Mouse (Mus musculus) macrophage (primary cell): ENCODE measurements around the gene Rsph1. TPM values are rescaled to one million over a fixed set of nuclear protein-coding genes. Genes with fewer than 3 reads are reported as not detected.
A peak's percentile ranks its signal among the peaks of the same experiment; 100 is the strongest.

Experiments
- H3K27ac ChIP-seq: fragments of 350-480 bp; formaldehyde crosslinking; 2 replicates; pipeline ENCODE4 v1.9.0; 2021
- H3K36me3 ChIP-seq: fragments of 350-480 bp; formaldehyde crosslinking; 2 replicates; pipeline ENCODE4 v1.9.0; 2021; ENCODE audit errors: inconsistent target
- H3K4me3 ChIP-seq: fragments of 350-480 bp; formaldehyde crosslinking; 2 replicates; pipeline ENCODE4 v1.9.0; 2021; ENCODE audit errors: inconsistent target
- H3K79me2 ChIP-seq: fragments of 350-480 bp; formaldehyde crosslinking; 2 replicates; pipeline ENCODE4 v1.9.0; 2021; ENCODE audit errors: inconsistent target
- WGBS: methylation state at CpG from one replicate; pipeline ENCODE4 v1.1.7; 2026; ENCODE audit warnings: inconsistent platforms; ENCODE audit not compliant: missing documents; 5-methylcytosine and 5-hydroxymethylcytosine counted together
- polyA plus RNA-seq: library from polyadenylated mRNA; stranded (reverse); fragments of 250-400 nt; gene quantifications from 3 replicates; pipeline ENCODE4 v1.2.4, GENCODE M21; 2018; ENCODE audit warnings: inconsistent platforms
- total RNA-seq, 78 experiments: library from RNA; depleted of rRNA; stranded (reverse); fragments of 250-400 nt; gene quantifications; 1 replicate in 9 of 78; 2 replicates in 24 of 78; 3 replicates in 43 of 78; 4 replicates in 2 of 78; pipeline ENCODE4 v1.2.4; 2018; ENCODE audit warnings: inconsistent platforms in 56 of 78

The Rsph1 gene
- total RNA-seq (2018; cell fraction: chromatin; rRNA removed): not detected
- under 1 TPM in 16 of 26 experiments, not detected in 10; 0.14 to 0.65 (median 0.35) TPM for total RNA-seq (2018; cell fraction: cytosol; rRNA removed)
- total RNA-seq (2018; cell fraction: nucleus; rRNA removed): not detected
- polyA plus RNA-seq: 0.33 to 0.92 TPM (median 0.59 TPM) in 3 replicates

DNA sequence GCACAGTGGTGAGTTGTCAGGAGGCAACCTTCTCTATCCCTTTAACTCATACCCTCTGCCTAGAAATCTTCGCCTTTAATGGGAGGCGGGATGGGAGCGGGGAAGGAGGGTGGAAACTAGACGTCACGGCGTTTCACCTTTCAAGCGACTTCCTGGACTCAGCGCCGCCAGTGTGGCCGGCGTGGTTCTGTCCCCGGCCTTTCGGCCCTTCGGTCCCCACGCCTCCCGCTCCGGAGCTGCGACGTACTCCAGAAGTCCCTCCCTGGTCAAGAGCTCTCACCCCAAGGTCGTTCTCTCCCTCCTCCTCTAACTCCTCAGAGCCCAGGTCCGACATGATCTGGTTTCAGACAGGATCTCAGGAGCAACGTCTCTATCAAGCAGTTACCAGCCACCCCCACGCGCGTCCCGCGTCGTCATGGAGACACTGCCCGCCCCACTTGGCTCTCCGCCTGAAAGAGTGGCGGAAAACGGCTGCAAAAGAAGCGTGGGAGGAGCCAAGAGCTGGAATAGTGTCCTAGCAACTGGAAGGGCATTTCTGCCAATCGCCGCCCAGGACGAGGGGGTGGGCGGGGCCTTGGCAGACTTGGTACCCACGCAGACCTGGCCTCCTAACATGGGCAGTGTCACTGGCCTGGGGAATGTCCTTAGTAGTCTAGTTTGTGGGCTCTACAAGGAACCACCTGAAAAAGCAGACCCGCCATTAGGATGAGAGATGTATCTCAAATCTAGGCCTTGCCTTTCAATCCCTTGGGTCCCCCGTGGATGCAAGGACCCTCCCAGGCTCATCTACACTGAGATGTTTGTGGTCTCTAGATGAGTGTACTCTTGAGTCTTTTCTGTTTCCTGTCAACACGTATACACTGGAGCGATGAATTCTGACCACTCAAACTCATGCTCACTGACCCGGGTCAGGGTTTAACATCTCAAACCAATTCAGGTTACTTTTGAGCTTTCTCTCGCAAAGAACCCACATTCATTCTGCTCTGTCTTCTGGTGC is at the start of gene Rsph1:
TSS of gene Rsph1 (minus strand) at position 462 of the 997 bp plus-strand sequence.
- WGBS: 14% methylated on average over 44 of the region's 44 CpGs
- H3K79me2 ChIP-seq: no peaks in the 10 kb centered on the region
- no peaks in the 10 kb centered on the region for H3K36me3 ChIP-seq
- H3K4me3 ChIP-seq: peak within 1 kb of the TSS; percentile 12; the same call in 1 of the 2 replicates
- H3K27ac ChIP-seq: no peak within 1 kb of the TSS

DNA sequence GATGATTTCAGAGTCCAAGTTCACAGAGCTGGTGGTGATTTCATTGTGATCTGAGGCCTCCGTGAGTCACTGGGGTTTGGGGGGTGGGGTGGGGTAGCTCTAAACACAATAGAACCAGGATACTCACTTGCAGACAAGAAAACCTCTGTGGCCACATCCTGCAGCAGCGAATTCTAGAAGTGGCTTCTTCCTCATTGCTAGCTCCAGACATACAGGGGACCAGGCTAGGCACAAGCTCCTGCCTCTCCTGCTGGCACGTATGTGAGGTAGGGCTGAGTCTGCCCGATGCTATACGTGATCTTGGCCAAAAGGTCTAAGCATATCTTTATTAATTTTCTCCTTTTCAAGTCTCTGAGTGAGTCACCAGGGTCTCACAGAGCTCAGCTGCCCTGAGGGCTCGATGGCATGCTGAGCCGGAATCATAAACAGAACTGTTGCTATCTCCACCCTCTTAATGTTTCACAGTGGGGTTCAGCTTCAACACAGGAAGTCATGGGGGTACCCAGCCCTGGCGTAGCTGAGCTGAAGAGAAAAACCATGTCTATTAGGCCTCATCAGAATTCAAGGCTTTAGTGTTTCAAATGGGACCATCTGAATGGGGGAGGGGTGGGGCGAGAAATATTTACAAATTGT is 49.2 kb upstream of the Rsph1 start:
- Histone ChIP-seq H3K79me2 (no peaks in the 10 kb centered on the region), H3K36me3 (peaks cover 9% of the 10 kb centered on the region; the same call in 1 of the 2 replicates), H3K4me3 (no peak overlapping the region), H3K27ac (no peak overlapping the region)
- 55% methylated on average over 9 of the region's 9 CpGs for WGBS

DNA sequence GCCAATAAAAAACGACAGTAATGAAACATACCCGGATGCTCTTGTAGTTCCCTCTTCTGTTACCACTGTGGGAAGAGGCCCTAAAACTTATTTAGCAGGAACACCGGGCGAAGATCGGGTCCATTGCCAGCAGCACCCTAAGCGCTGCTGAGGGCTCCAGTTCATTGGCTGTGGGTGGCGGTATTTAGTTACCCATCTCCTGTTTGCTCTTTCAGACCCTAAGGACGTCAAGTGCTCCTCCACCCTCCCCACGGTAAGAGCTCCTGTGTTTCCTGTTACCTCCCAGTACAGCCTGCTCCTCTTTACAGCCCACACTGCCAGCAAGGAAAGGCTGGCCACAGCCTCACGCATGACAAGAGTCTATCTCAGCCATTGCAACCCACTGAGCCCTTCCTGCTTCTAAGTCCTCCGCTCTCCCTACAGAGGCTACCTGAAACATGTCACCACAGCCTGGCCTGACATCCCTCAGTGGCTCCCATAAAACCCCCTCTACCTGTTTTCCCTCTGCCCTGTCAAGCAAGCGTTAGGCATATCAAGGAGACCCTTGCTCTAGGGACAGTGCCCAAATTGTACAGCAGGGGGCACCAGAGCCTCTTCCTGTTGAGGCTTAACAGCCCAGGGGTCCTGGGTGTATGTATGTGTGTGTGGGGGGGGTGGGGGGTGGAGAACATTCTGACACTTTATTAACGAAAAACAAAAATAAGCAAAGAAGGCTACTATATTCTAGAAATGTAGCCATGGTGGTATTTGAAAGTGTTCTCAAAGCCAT is 48.5 kb upstream of the Rsph1 start:
- H3K4me3 ChIP-seq: no peak overlapping the region
- 0 out of 2 replicates have a peak overlapping the region, but pooled peaks have one; percentile 1 for H3K27ac ChIP-seq

DNA sequence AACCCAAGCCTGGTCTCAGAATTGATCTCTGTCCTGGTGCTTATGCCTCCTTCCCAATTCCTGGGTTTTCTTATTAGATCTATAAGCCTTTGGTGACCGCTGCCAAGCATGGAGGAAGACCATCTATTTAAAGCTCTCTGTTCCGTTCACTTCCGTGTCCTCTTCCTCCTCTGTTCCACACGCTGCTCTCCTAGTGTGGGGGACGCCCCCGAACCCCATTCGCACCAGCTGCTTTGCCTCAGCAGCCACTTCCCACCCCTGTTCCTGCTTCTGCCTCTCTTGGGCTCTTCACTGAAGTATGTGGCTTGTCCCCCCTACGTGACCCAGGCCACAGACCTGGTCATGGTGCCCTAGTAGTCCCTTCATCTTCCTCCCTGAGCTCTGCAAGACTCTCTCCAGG is 47.0 kb upstream of the Rsph1 start:
- no peak overlapping the region for H3K27ac ChIP-seq
- H3K79me2 ChIP-seq: no peaks in the 10 kb centered on the region
- WGBS: 96% methylated on average over 8 of the region's 8 CpGs
- peaks cover 12% of the 10 kb centered on the region for H3K36me3 ChIP-seq
- H3K4me3 ChIP-seq: no peak overlapping the region

More for the DNA sequence above, 48.5 kb upstream of the Rsph1 start:
- H3K36me3 ChIP-seq: peaks cover 12% of the 10 kb centered on the region
- H3K79me2 ChIP-seq: no peaks in the 10 kb centered on the region
- 72% methylated on average over 12 of the region's 13 CpGs for WGBS

DNA sequence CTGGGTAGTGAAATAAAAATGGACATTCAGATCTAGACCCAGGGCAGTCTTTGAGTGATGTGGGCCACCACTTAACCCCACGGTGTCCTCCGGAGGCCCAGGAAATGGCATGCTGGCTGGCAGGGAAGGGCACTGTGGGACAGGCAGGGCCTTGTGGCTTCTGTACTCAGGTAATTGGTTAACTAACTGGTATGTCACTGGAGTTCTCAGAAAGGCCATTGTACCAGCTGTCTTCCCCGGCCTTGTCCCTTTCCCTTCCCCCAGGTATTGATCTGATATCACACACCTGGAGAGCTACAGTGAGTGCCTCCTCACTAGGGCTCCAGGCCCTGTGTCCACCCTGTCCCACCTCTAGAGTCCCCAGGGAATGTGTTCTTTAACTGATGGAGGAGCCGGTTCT is 46.2 kb upstream of the Rsph1 start:
- no peaks in the 10 kb centered on the region for H3K79me2 ChIP-seq
- peaks cover 12% of the 10 kb centered on the region for H3K36me3 ChIP-seq
- WGBS: 93% methylated on average over 4 of the region's 4 CpGs
- no peak overlapping the region for H3K27ac ChIP-seq
- no peak overlapping the region for H3K4me3 ChIP-seq

DNA sequence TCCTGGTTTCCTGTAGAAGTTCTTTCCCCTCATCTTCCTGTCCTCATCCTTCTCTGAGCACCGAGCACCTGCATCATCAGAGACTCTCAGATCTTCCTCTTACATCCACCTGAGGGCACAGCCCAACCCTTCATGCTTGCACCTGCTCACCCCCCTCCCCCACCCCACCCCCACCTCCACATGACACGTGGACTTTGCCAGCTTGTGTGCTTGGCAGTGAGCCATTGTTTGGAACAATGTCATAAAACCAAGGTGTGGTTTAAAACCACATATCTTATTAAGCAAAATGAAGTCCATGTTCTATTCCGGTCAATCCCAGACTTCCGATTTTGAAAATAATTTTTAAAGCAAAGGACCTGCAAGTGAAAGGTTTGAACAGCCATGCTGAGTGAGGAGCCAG is 45.3 kb upstream of the Rsph1 start:
- no peaks in the 10 kb centered on the region for H3K79me2 ChIP-seq
- H3K27ac ChIP-seq: no peak overlapping the region
- H3K36me3 ChIP-seq: peaks cover 12% of the 10 kb centered on the region
- H3K4me3 ChIP-seq: no peak overlapping the region
- 97% methylated on average over 3 of the region's 4 CpGs for WGBS

DNA sequence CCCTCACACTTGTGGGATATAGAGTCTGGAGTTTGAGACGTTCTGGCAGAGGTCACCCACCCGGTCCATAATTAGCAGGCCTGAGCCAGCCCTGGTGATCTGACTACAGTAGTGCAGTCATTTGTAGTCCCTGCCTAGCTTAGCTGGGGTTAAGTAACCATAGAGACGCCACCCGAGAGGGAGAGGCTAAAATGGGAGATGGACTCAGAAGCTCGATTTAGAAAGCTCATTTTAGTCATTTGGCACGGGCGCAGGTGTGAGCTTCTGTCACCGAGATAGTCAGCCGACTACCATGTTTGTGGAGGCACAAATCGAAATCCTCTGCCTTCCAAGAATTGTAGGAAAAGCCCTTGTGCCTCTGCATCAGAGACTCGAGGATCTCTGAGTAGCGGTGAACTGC is 44.2 kb upstream of the Rsph1 start:
- Histone ChIP-seq H3K36me3 (peaks cover 19% of the 10 kb centered on the region), H3K4me3 (no peak overlapping the region), H3K79me2 (no peaks in the 10 kb centered on the region), H3K27ac (no peak overlapping the region)
- 93% methylated on average over 12 of the region's 12 CpGs for WGBS

DNA sequence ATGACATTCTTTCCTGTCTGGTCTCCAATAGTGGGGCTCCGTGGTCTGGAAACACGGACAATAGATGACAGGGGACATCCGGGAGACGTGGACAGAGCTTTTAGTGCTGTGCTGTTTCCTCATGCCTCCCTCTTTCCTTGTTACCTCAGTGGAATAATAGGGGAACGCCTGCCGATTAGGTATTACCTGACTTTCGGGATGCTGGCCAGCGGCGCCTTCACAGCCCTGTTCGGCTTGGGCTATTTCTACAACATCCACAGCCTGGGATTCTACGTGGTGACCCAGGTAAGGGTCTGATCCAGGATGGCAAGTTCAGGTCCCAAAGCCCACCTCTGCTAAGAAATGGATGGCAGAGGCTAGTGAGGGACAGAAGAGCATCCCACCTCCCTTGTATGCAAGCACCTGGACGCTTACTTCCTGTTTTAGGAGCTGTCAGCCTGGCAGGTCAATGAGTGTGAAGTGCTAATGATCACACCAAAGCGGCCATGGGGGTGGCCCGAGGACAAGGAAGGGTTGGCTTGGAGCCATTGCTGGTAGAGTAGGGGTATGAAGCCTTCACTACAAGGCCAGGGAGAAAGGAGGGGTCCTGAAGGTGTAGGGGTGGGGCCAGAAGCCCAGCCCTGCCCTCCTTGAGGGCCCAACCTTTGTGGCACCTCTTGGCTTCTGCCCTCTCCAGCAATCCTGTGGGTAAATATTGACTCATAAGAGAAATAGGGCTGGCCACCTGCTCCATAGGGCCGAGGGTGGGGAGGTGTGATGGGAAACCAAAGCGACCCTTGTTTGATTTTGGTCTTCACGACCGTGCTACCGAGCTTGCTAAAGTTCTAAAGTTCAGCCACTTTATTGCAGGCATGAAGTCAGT is 42.0 kb upstream of the Rsph1 start:
- H3K79me2 ChIP-seq: no peaks in the 10 kb centered on the region
- WGBS: 97% methylated on average over 17 of the region's 19 CpGs
- peaks cover 34% of the 10 kb centered on the region for H3K36me3 ChIP-seq
- H3K27ac ChIP-seq: no peak overlapping the region
- H3K4me3 ChIP-seq: no peak overlapping the region

DNA sequence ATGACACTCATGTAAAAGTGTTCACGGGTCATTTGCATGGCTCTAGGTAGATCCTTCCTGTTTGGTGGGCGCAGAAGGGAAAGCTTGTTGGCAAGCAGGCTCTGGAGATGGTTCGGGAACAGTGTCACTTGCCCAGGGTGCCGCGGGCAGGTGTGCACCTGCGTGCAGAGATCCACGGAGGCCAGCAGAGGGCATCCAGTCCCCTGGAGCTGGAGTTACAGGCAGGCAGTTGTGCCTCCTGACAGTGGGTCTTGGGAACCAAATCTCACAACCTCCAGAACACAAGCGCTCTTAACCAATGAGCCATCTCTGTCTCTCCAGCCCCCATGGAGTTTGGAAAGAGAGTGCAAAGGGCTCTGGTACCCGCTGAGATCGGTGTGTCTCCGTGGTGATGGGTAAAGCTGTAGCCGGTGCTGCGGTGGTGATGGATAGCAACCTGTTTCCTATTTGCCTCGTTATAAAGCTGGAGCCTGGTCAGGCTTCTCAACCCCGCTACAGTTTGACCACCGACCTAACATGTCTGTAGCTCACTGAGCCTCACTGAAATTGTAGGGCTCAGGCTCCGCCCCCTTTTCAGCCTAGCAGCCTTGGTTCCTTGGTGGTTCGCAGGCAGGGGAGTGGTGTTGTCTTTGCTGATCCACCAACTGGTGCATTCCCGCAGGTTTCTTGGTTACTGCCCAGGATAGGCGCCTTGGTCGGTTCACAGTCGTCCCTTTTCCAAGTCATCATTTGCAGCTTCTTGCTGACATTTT is 40.5 kb upstream of the Rsph1 start:
- Histone ChIP-seq H3K79me2 (no peaks in the 10 kb centered on the region), H3K27ac (no peak overlapping the region), H3K36me3 (peaks cover 34% of the 10 kb centered on the region), H3K4me3 (no peak overlapping the region)
- 90% methylated on average over 21 of the region's 22 CpGs for WGBS

DNA sequence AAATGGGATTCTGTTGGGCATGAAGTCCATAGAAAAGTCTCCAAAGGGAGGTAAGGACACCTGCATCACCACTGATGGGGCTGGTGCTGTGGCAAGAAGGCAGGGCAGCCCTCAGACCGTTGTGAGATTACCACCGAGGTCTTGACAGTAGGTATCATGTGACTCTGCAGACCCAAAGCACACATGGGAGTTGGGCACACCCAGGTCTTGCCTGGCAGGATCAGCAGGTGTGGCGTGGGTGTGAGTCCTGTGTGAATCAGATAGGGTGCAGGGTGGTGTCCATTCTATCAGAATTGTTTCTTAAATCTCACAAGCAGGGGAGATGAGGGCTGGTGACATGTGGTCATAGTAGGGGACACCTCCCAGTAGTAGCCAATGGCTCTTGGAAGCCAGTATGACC is 39.8 kb upstream of the Rsph1 start:
- Histone ChIP-seq H3K4me3 (no peak overlapping the region), H3K79me2 (no peaks in the 10 kb centered on the region), H3K27ac (no peak overlapping the region), H3K36me3 (peaks cover 31% of the 10 kb centered on the region)
- 79% methylated on average over 3 of the region's 3 CpGs for WGBS

DNA sequence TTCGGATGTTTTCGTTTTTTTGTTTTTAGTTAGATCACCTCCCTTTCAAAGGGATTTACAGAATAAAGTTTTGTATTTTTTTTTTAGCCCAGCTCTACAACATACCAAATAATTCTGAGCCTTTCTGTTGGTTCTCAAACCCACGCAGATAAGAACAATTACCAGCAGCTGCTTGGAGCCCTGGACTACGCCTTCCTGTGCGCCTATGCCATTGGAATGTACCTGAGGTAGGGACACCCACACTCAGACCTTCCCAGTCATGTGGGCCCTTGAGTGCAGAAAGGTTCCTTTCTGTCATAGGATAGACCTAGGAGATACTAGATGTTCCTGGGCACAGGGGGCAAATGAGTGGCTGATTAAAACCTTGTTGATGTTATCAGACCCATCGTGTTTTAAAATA is 38.8 kb upstream of the Rsph1 start:
- WGBS: 89% methylated on average over 6 of the region's 6 CpGs
- Histone ChIP-seq H3K4me3 (no peak overlapping the region), H3K79me2 (no peaks in the 10 kb centered on the region), H3K27ac (no peak overlapping the region), H3K36me3 (peaks cover 25% of the 10 kb centered on the region)

DNA sequence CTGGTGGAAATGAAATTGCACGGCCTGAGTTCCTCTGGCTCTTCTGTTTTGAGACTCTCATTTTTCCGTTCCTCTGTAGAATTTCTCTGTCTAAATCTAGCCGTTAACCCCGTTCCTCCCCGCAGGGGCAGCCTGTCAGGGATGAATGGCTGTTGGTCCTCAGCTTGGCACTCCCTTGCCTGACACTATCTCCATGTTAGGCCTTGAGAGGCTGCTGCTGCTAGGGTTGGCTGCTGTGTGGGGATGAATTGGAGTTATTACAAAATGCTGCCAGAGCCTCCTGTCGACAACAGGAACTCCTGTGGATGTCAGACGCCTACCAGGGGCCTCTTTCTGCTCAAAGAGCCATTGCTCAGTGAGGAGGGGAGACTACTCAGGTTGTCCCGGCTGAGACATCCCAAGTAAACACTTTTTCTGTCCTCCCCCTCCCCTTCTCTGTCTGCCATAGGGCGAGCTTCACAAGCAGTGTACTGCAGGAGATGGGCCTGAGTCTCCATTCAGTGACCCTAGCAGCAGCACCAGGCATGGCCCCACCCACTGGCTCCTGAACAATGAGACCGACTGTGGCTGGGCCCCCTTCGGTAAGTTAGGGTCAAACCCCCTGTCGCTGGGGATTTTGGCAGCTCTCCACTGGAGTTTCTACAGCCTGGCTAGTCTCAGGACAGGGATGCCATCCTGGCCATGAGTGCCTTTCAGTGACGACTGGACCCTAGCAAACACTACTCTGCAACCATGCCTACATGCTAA is 38.0 kb upstream of the Rsph1 start:
- peaks cover 22% of the 10 kb centered on the region; the same call in 1 of the 2 replicates for H3K36me3 ChIP-seq
- no peaks in the 10 kb centered on the region for H3K79me2 ChIP-seq
- 91% methylated on average over 13 of the region's 13 CpGs for WGBS
- H3K4me3 ChIP-seq: no peak overlapping the region
- no peak overlapping the region for H3K27ac ChIP-seq
